Mouse (Mus musculus): ENCODE results near the gene Islr.
"Not testable (repeated sequence)": the region's sequence is repeated elsewhere in the genome, so short reads cannot be mapped to it uniquely, and the experiment has no call there.

Islr gene

GRCm38 (mm10) chr9:58203516-58204447 lies at the start of gene Islr, which contains the start of gene Islr2:
Islr (minus strand) TSS chr9:58204306.
Islr2 (minus strand) TSS chr9:58204319.
- DNase-seq (ENCODE audit: low spot score in 2 of 2), result peak; percentile 20 to 64

- DNase-seq (ENCODE audit: low spot score in 2 of 2), result not testable (repeated sequence)
Observed at GRCm38 (mm10) chr9:58253805-58254122, 49.7 kb upstream of the Islr start.

- peak; percentile 90 to 93 for DNase-seq (ENCODE audit: low spot score in 2 of 2)
Observed at GRCm38 (mm10) chr9:58253033-58253804, 49.1 kb upstream of the Islr start, which contains the start of gene Stoml1. Stoml1 (plus strand) TSS chr9:58253164.

GRCm38 (mm10) chr9:58250730-58251129 lies 46.6 kb upstream of the Islr start:
- not testable (repeated sequence) for DNase-seq (ENCODE audit: low spot score in 2 of 2)

DNA sequence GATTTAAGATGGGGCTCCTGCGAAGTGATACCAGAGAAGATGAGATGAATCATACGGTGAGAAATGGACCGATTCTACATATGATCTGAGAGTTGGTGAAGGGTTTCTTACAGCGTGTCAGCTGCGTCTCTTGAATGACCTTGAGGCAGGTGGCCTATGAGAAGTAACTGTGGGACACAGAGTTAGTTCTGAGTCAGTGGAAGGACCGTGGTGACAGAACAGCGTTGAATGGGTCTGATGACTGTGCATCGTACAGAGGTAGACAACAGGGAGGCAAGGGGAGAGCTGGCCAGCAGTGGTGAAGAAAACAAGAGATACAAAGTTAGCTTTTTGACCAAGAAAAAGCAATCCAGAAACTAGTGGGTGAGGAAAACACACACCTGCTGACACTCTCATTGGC lies 46.2 kb upstream of the Islr start:
- no peak for DNase-seq (ENCODE audit: low spot score in 2 of 2)

DNA sequence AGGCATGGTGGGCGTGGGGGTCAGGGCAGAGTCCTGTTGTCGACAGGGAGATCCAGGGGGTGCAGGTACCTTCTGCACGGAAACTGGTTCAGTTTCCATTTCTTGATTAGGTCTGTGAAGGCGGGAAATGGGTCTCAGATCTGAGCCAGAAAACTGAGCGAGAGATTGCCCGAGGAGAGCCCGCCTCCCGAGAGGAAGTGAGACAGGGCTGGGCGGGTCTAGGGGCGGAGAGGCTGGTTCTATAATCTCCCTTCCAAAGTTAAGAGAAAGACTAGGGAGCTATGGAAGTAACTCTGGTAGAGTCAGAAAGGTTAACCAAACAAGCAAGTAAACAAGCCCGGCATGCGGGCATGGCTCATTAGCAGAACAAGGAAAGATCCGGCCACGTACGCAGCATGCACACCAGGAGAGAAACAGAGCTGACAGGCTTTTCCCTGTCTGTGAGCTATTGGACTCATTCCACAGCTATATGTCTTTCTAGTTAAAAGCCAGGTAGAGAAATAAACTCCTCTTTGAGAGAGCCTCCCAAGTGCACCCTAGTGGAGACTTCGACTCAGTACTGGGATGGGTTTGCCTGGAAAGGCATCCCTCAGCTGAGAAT lies 45.6 kb upstream of the Islr start, which contains the start of gene Pml:
TSS of gene Pml (minus strand) at position 195 of the 601 bp plus-strand sequence.
- peak; percentile 61 to 73 for DNase-seq (ENCODE audit: low spot score in 2 of 2)

GRCm38 (mm10) chr9:58248746-58249413 lies 44.8 kb upstream of the Islr start:
- no peak for DNase-seq (ENCODE audit: low spot score in 2 of 2)

DNA sequence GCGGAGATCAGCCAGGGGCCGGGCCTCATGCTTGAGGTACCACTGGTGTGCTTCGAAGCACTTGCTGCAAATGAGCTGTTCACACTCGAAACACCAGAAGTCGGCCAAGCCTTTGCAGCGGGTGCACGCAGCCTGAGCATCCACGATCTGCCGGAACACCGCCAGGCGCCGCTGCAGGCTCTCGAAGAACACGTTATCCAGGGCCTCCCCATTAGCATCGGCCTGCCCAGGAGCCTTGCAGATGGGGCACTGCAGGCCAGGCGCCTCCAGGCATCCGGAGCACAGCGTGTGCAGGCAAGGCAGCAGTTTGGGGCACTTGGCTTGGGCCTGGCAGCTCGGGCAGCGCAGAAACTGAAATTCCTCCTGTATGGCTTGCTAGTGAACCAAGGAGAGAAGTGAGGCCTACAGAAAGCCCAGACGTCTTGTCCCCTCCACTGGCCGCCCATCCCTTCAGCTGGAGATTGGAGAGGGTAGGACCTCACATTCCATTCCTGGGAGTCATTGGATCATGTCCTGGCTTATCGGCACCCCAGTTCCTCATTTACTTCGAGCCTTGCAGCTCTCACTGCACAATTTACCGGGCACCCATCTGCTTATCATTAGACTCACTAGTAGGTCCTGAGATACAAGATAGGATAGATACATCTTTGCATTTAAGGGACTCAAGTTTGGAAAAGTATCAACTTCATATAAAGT lies 43.1 kb upstream of the Islr start:
- peak; percentile 70 to 82 for DNase-seq (ENCODE audit: low spot score in 2 of 2)

DNA sequence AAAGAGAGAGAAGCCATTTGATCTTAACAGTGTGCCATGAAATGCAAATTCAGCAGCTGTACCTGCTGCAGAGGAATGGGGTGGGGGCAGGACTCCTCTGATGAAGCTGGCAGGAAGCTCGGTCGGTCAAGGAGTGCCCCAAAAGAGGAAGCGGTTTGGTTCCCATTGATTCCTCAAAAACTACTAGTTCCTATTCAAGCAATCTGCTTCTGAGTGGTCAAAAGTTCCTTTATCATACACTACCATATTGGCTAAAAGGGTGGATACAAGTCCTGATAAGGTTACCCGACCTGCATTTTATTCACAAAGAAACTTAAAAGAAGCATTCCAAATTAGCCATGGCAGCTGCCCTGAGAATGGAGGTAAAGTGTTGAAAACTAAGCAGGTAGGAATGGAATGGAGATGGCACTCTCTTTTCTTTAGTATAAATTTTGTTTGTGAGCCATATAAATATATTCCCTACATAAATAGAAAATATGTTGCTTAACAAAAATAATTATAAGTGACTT lies 42.0 kb upstream of the Islr start:
- DNase-seq (ENCODE audit: low spot score in 2 of 2), result no peak

- DNase-seq (ENCODE audit: low spot score in 2 of 2), result no peak
Observed at GRCm38 (mm10) chr9:58243696-58244095, 39.6 kb upstream of the Islr start.

- no peak for DNase-seq (ENCODE audit: low spot score in 2 of 2)
Observed at GRCm38 (mm10) chr9:58242696-58243095, 38.6 kb upstream of the Islr start.

GRCm38 (mm10) chr9:58241780-58242485 lies 37.8 kb upstream of the Islr start:
- no peak for DNase-seq (ENCODE audit: low spot score in 2 of 2)

GRCm38 (mm10) chr9:58234502-58235015 lies 30.5 kb upstream of the Islr start:
- DNase-seq (ENCODE audit: low spot score in 2 of 2), result no peak

- DNase-seq (ENCODE audit: low spot score in 2 of 2), result no peak
Observed at GRCm38 (mm10) chr9:58232374-58232773, 28.3 kb upstream of the Islr start.

DNA sequence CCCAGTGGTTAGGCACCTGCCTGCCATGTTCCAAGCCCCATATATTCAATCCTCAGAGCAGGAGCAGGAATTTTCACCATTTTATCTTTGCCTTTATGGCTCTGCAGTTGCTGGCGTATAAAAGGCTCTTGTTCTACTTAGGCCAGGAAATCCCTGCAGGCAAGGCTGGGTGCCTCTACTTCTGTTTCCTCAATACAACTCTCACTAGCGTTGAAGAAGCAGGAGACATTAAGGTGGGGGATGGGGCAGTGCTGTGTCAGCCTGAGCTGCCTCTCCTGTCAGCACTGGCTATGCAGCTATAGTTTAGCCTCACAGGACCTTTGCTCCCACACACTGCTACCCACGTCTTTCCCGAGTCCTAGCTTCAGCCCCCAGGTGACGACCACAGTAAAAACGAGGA lies 27.6 kb upstream of the Islr start:
- no peak for DNase-seq (ENCODE audit: low spot score in 2 of 2)

- no peak for DNase-seq (ENCODE audit: low spot score in 2 of 2)
Observed at GRCm38 (mm10) chr9:58228777-58229466, 24.8 kb upstream of the Islr start.

- peak; percentile 24 to 76 for DNase-seq (ENCODE audit: low spot score in 2 of 2)
Observed at GRCm38 (mm10) chr9:58225915-58226913, 22.1 kb upstream of the Islr start.

- no peak for DNase-seq (ENCODE audit: low spot score in 2 of 2)
Observed at GRCm38 (mm10) chr9:58224356-58224755, 20.2 kb upstream of the Islr start.
